Mouse (Mus musculus) left cerebral cortex, adult 8-10 months (tissue): ENCODE data around the gene Synj2. TPM values are rescaled to one million over a fixed set of nuclear protein-coding genes. Genes with fewer than 3 reads are reported as not detected.

Experiments used
- DNase-seq, 2 experiments: peaks; one replicate each; pipeline ENCODE4 v3.0.0; 2022; ENCODE audit warnings: low spot score in 2 of 2
- total RNA-seq, 4 experiments: library from RNA; stranded (reverse); gene quantifications; 2 replicates each; pipeline ENCODE4 v1.2.4; 2022

Synj2 gene
- 10 to 100 TPM; 71.7 to 93.5 (median 80.3) TPM for total RNA-seq

DNA sequence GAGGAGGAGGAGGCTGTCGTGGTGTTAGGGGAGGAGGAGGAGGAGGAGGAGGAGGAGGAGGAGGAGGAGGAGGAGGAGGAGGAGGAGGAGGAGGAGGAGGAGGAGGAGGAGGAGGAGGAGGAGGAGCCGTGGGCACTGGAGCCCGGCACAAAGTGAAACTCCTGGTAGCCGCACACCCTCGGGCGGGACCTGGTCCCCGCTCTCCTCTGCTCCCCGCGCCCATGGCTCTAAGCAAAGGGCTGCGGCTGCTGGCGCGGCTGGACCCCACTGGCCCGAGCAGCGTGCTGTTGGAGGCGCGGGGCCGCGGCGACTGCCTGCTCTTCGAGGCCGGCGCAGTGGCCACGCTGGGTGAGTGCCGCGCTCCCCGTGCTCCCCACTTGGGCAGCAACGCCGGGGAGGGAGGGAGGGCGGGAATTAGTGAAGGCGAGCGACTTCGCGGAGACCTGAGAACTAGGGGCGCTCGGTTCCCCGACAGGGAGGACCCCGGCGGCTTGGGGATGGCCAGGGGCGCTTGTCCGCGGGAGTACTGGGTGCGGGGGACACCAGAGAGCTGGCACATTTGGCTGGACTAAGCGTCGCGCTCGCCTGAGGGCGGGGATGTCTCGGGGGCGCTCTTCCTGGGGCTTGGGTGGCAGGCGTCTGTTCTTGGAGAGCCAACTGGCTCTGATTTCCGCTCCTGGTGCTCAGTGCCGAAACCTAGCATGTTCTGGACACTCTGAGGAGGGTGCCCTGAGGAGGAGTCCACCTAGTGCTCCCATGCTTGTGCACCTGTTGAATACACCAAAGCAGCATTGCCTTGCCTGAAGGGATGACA is at the start of gene Synj2:
Gene Synj2 (plus strand): TSS at position 51 of the 814 bp plus-strand sequence.
- DNase-seq: no peak

DNA sequence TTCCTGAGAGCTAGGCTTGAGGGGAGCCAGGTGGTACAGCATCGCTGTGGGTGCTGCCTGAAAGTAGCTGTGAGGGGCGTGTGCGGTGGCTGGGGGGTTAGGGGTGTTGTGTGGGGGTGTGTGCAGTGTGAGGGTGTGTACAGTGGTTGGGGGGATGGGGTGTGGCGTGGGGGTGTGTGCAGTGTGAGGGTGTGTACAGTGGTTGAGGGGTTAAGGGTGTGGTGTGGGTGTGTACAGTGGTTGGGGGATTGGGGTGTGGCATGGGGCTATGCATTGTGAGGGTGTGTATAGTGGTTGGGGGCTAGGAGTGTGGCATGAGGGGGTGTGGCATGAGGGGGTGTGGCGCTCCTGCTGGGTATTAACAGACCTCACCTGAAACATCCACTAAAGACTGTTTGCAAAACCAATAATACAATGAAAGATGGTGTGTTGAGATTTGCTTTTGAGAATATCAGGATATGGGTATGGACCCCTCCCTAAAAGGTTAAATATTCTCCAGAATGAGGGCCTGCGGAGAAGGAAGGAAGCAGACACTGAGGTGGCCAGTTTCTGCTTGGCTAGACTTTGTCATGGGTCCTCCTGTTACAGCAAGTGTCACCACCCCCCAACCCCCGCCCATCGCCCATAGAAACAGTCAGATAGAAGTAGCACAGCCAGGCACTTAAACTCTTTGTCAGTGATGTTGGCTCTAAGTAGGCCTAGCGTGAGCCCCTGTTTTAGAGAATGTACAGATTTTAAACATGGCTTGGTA is 49.0 kb upstream of the Synj2 start:
- no peak for DNase-seq

DNA sequence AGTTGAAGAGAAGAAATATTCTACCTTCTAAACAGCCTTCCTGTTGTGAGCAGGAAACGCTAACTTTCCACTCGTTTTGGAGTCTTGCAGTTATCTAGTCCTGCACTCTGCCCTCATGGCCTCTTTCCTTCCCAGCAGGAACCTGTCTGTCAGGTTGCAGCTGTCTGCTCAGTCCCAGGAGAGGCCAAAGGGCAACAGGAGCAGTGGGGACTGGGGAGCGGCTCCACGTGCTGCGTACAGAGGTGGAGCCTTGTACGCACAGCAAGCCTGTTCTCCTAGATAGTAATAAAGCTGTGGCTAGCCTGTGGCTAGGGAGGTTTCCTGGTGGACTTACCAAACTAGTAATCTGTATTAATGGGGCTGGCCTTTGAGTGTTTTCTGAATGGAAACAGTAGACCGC is 48.0 kb upstream of the Synj2 start:
- no peak for DNase-seq

DNA sequence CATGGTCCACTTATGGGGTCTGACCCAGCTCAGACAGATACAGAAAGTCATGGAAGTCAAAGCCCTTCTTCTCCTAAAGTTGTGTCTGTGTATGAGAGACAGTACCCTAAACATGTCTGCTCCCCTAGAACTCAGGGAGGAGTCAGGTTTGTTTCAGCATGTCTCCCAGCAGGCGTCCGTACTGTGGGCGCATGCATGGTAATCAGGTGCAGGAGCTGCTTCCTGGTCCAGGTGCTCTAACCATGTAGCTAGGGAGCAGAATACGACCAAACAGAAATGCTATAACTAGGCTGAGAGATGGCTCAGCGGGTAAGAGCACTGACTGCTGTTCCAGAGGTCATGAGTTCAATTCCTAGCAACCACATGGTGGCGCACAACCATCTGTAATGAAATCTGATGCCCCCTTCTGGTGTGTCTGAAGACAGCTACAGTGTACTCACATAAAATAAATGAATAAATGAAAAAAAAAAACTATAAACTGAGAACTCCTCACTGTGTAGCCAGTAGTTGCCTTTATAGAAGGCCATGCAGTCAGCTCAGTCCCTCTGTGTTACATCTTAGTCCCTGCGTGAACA is 47.4 kb upstream of the Synj2 start:
- DNase-seq: no peak

DNA sequence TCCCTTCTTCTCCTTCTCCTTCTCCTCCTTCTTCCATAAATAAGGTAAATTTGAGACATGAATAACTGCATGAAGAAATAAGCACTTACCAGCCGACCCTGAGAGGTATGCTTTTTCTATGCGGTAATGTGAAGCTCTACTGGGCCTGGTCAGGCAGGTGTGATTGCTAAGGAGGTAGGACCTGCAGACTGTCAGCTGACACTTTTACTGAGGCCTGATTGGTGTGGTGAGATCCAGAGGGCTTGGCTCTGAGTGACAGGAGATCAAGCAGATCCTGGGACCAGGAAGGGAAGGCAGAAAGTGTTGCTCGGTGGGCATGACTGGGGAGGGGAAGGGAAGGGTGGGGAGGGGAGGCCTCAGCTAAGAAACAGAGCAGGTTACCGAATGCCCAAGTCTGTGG is 45.0 kb upstream of the Synj2 start:
- DNase-seq: no peak

DNA sequence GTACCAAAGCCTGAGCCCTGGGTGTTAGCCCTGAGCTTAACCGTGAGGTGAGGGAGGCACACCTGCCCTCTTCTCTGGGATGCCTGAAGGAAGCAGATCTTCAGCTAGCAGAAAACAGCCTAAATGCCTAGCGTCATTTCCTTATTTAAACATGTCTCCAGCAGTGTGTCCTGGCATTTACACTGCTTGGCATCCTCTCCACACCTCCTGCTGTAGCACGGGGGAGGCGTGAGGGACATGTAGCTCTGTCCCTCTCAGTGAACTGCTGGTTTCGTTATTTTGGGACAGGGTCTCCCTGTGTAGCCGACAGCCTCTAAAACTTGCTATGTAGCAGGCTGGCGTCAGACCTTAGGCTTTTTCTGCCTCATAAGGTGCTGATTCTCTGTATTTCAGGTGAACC is 44.5 kb upstream of the Synj2 start:
- no peak for DNase-seq

DNA sequence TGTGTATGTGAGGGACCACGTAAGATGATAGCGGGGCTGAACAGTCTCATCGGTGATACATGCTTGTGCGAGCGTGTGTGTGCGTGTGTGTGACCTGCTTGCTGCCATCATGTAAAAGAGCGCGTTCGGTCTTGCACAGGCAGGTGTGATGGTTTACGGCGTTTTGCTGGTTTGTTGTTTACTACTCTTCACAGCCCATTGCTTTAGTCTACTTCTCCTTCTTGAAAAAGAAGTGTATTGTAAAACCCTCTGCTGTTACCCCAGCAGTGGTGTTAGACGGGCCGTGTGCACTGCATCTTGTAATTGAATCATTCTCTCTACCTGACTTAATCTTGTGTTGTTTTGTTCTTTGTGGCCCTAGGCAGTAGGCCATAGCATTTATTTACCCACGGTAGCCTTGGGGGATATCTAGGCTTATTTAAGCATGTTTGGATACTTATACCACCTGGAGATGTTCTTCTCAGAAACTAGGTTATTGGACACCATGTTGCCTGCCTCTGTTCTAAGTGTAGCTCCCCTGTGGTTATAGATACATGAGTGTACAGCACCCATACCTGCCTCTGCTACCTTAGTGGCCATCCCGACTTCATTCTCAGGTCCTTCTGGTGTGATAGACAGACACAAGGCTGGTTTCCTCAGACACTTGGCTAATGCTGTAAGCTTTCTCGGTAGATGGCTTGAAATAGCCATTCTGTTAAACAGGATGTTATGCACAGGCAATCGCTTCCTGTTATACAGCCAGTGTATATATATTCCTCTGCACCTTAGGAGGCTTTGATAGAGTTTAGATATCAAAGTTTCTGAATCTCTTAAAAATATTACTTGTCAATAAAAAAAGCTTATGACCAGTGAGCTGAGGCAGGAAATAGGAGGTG is 43.5 kb upstream of the Synj2 start:
- no peak for DNase-seq

DNA sequence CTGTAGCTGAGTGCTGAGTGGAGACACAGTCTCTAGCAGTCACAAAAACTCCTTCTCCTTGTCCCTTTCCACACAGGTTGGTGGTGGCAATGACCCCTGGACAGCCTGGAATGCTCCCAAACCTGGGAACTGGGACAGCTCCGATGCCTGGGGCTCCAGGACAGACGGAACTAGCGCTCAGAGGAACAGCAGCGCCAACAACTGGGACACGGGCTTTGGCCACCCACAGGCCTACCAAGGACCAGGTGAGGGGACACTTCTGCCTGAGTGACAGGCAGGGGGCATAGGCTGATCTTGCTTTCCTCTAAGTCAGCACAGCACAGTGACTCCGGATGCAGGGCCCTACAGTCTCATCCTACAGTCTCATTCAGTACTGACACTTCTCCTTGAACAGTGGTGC is 41.8 kb upstream of the Synj2 start:
- no peak for DNase-seq

DNA sequence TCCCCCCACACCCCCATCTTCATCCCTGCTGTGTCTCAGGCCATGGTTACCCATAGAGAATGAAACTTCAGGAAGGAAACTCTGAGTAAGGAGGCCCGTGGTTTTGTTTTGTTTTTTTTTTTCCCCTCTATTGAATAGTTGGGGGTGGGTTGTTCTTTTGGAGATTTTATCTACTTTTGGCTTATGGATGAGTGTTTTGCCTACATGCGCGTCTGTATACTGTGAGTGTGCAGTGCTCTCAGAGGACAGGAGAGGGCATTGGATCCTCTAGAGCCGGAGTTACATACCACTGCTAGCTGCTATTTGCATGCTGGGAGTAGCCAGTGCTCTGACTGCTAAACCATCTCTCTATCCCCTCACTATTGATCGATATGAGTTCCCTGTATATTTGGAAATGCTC is 39.7 kb upstream of the Synj2 start:
- DNase-seq: no peak

DNA sequence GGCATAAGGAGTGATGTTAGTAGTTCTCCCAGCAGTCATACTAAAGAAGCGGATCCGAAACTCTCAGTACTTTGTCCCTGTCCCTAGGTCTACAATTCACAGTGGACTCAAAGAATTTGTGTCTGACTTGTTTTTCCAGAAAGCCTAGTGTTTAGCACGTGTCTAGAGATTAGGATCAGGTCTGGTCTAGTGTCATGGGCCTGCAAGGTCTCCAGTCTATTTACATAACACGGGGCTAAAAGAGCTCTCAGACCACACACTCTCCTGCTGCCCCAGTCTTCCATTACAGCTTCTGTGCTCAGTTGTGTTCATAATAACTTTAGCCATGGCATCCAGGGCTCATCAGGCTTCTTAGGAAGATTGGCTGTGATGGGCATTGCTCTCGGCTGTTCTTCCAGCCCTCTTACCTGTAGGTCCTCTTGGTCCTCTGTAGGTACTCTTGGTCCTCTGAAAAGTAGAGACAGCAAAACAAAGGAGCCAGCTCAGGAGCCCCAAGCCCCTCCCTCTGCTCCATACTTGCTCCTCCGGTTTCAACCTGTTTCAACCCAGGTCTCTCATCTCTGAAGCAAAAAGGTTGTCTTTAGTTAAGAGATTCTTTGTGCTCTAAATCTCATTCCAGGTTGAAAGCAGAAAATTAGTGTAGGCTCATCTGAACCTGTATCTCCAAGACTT is 37.3 kb upstream of the Synj2 start:
- DNase-seq: no peak

DNA sequence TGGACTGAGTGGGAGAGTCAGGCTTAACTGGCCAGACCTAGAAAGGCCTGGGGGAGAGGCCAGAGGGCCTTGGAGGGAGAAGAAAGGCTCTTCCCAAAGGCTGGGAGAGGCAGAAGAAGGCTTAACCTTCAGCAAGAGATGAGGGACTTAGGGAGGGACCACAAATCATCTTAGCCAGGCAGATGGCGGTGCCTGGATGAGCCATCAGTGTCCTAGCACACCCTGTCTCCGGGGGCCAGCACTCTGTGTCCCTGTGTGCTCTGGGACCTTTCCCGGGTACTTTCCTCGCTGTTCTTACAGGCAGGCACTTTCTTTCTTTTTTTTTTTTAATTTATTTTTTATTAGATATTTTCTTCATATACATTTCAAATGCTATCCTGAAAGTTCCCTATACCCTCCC is 31.4 kb upstream of the Synj2 start:
- no peak for DNase-seq

DNA sequence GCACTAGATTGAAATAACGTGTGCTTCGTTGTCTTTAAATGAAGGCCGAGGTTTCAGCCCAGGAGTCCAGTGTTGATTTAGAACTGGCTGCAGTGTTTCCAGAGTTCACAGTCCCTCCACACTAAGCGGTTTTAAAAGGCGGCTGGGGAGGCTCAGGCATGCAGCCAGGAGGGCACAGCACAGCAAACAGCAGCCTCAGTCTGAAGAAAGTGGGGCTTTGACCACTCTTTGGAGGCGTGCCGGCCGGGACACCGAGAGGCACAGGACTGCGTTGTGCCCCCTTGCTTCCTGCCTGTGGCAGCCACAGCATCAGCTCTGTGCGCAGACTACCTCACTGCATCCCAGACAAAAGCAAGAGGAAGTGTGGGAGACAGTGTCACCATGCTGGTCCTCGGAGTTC is 29.5 kb upstream of the Synj2 start:
- peak; percentile 27 to 55 for DNase-seq

DNA sequence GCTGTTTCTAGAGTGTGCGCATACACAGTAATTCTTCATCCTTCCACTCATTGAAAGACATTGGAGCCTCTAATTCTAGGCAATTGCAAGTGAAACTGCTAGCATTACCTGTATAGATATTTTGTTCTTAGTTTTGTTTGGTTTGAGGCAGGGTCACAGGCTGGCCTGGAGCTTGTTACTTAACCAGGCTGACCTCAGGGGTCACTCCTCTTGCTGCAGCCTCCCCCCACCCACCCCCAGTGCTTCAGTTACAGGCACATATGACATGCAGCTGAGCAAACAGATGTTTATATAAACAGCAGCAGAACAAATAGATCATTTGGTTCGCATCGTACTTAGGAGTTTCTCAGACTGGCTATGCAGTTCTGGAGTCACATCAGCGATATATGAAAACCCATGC is 28.3 kb upstream of the Synj2 start:
- no peak for DNase-seq

DNA sequence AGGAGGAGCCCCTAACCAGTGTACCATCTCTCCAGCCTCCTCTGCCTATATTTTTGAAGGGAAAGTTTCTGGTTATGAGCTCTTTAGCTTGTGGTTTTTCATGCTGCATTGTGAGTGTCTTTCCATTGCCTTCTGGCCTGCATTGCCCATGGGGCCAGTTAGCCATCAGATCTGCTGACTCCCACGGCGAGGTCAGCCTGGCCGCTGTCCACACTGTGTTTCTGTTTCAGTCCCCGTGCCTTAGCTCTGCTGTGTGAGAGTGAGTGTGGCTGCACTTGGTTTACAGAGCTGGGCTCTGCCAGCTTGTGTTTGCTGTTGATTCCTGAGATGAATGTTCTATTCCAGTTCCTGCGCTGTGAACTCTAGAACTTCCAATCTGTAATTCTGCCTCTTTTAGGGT is 26.9 kb upstream of the Synj2 start:
- no peak for DNase-seq

DNA sequence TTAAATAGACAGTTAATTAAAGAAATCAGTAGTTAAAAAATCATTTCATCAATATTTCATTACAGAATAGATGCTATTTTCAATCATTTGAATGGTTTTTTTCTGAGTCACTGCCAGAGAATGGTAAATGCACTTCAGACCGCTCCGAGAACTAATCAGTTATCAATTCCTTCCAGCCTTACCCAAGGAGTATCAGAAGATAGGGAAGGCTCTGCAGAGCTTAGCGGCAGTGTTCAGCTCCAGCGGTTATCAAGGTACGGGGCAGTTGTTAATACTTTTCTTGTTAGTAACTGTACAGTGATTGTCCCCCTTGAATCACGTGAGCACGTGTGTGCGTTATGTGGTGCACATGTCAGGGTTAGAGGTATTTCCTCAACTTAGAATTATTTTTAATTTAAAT is 19.1 kb upstream of the Synj2 start:
- no peak for DNase-seq

DNA sequence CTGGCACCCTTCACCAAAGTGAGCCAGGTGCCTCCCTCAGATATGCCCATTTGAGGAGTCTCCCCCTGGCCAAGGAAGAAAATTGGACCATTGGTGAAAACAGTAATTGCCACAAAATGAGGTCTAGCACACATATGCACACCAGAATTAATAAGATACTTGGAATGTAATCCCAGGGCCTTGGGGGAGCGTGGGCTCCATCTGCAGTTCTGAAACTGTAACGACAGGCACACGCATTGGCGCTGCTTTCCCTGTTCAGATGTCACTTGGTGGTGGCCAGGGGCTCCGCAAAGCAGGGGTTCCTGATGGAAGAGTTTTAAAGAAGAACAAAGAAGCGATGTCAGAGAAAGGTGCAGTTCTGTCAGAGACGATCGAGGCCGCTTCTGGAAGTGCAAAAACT is 17.8 kb upstream of the Synj2 start:
- peak in 1 of 2 experiments; percentile 25 for DNase-seq

DNA sequence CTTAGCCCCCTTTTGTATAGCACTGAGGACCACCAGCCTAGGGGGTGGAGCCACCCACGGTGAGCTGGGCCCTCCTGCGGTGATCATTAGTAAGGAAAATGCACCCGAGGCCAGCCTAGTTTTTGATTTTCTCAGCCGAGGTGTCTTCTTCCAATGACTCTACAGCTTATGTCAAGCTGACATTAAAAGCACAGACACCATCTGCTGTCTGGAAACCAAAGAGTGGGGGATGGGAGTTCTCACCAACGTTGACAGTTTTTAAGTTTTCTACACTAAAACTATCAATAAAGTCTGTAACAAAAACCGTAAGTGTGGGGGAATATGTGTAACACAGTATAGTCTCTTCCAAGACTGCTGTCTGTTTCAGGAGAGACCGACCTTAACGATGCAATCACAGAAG is 16.8 kb upstream of the Synj2 start:
- no peak for DNase-seq

DNA sequence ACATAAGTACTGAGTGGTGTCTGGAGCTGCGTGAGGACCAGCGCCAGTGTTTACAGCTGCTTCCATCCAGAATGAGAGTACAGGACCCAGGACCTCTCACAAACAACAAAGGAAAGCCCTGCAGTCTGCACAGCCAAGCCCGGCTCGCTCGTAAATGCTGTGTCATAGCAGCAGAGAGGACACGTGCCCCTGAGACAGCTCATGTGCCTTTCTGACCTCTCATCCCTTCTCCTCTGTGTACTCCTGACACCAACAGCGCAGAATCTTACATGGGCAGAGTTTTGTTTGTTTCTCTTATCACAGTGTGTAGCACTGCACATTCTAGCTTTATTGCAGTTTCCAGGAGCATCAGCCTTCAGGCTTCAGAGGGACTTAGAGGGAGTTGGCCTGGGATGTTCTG is 14.4 kb upstream of the Synj2 start:
- DNase-seq: no peak

DNA sequence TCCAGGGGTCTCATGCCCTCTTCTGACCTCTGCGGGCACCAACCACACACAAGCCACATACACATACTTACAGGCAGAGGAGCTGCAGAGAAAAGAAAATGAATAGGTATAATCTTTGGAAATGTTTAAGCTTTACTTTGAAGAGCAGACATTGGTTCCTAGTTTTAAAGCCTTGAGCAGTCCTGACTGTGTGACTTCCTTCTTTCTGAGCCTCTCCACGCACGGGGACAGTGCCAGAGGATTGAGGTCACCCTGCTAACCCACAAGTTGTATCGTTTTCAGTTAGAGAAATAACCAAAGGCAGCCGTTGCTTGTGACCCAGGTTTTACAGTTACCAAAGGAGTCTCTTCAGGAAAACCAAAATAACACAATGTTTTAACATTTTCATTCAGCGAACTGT is 12.0 kb upstream of the Synj2 start:
- no peak for DNase-seq

DNA sequence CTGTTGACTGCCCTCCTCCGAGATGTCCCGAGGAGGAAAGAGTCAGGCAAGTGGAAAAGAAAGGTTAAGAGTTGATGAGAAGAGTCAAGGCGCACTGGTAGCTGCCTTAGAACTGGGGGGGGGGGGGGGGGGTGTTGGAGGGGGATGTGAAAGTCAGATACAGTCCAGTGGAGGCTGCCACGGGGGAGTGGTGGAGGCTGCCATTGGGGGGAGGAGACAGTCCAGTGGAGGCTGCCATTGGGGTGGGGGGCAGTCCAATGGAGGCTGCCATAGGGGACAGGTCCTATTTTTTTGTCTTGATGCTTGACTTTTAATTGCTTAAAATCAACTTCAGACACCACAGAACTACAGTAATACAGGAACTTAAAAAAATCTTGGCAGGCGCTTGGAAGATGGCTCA is 8.9 kb upstream of the Synj2 start:
- no peak for DNase-seq
